Comparison of ENCODE assay signal across 15 mouse cellular contexts in genomic region chr10:128391850-128392249, GRCm38 (mm10). TPM values are rescaled to one million over a fixed set of nuclear protein-coding genes. Genes with fewer than 3 reads are reported as not detected.
"Had no signal": no experiment of that assay in that cellular context is flagged by ENCODE, and none has a peak within 500 bp of the region (broad histone marks: within the 10 kb centered on the region; RNA-seq: fewer than 3 reads in every experiment).

No protein-coding gene starts in this region.

- H3K27ac ChIP-seq: left cerebral cortex, adult 2 months; limb, embryonic 10.5 days; liver, embryonic 15.5 days; midbrain, embryonic 13.5 days; stomach, postnatal 0 days had no signal

- H3K4me2 ChIP-seq: liver, embryonic 11.5 days; liver, embryonic 15.5 days; midbrain, embryonic 13.5 days had no signal

- H3K27me3 ChIP-seq: liver, embryonic 15.5 days; midbrain, embryonic 13.5 days had no signal

- H3K9ac ChIP-seq: liver, embryonic 15.5 days had no signal

- H3K4me3 ChIP-seq: left cerebral cortex, adult 2 months; limb, embryonic 10.5 days; liver, embryonic 15.5 days; midbrain, embryonic 13.5 days had no signal

- ATAC-seq: lung, postnatal 0 days; midbrain, embryonic 13.5 days had no signal

- DNase-seq: lung, adult 2 months; lung, postnatal 36 days; thymus, adult 2 months; thymus, postnatal 25 days had no signal

- H3K9me3 ChIP-seq: limb, embryonic 10.5 days; liver, embryonic 15.5 days; midbrain, embryonic 13.5 days had no signal

RNA-seq across cellular contexts. Expression of gene Slc39a5, which starts 9.2 kb away (rescaled TPM):
- total RNA-seq: layer of hippocampus, postnatal 25 days; left cerebral cortex, adult 2 months; megakaryocyte progenitor cell, adult 5-6 weeks; neutrophil, adult 5-6 weeks had no signal
- polyA plus RNA-seq: lung, adult 2 months; lung, postnatal 0 days; urinary bladder, adult 2 months had no signal
